Comparison of ENCODE assay signal across 8 mouse cellular contexts in the genomic region with DNA sequence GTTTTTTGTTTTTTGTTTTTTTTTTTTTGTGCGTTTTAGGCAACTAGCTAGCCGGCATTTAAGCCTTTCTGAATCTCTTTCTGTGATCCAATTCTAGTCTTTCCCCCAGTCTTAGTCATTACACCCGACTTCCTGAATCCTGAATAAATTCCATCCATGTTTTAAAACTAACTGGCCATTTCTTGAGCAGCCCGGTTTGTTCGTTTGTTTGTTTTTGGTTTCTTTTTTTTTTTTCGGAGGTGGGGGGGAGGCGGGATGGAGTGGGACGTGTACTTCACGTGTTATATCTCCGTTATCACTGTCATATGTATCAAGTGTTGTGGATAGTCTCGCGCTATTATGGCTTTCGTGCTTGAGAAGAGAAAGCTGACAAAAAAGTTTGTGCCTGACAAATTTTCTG. TPM values are rescaled to one million over a fixed set of nuclear protein-coding genes. Genes with fewer than 3 reads are reported as not detected.
A peak's percentile ranks its signal among the peaks of the same experiment; 100 is the strongest.
DNase-seq lines count a peak whose midpoint lies in the region; ATAC-seq and TF ChIP-seq lines count a peak whose summit lies in the region.

No protein-coding gene starts in this region.

- peak overlapping the region; percentile 49 for H3K4me2 ChIP-seq in kidney, embryonic 16.5 days (replicated peaks; ENCODE audit: low read depth, low read length)
- H3K4me2 ChIP-seq in heart, postnatal 0 days (ENCODE audit: low read depth, low read length): peak overlapping the region; percentile 69

- no peak for TF ChIP-seq CTCF in heart, postnatal 0 days (IDR thresholded peaks at IDR 0.05; ENCODE audit: low read depth)

- H3K27me3 ChIP-seq in kidney, embryonic 16.5 days (ENCODE audit: insufficient read depth, low read length): no peaks in the 10 kb centered on the region
- H3K27me3 ChIP-seq in heart, postnatal 0 days (ENCODE audit: control insufficient read depth, insufficient read depth, low read length): no peaks in the 10 kb centered on the region

- no peaks in the 10 kb centered on the region for H3K36me3 ChIP-seq in kidney, embryonic 16.5 days (ENCODE audit: insufficient read depth, low read length)
- H3K36me3 ChIP-seq in heart, postnatal 0 days (replicated peaks; ENCODE audit: control insufficient read depth, insufficient read depth, low read length): no peaks in the 10 kb centered on the region

- H3K27ac ChIP-seq in kidney, embryonic 16.5 days (ENCODE audit: low read length): peak overlapping the region; percentile 30; the same call in 1 of the 2 replicates
- peak overlapping the region; percentile 81 for H3K27ac ChIP-seq in heart, postnatal 0 days (ENCODE audit: low read depth)

- no peak for ATAC-seq in kidney, embryonic 16.5 days (ENCODE audit: low FRiP score, low TSS enrichment)
- 0 out of 2 replicates have a peak, but pooled peaks have one; percentile 15 for ATAC-seq in heart, postnatal 0 days (ENCODE audit: insufficient read depth, low read depth)

- H3K4me1 ChIP-seq in kidney, embryonic 16.5 days (ENCODE audit: insufficient read depth, low read length): peaks cover 3% of the 10 kb centered on the region; the same call in 1 of the 2 replicates
- no peaks in the 10 kb centered on the region for H3K4me1 ChIP-seq in heart, postnatal 0 days (ENCODE audit: control insufficient read depth, insufficient read depth)

- DNase-seq in kidney, postnatal 25 days: no peak
- peak; percentile 67 for DNase-seq in Muller cell, postnatal 12 days (ENCODE audit: inconsistent ontology term)
- no peak for DNase-seq in heart, postnatal 0 days (ENCODE audit: low spot score)
- DNase-seq in lung, postnatal 25 days (ENCODE audit: low spot score): peak; percentile 10
- DNase-seq in urinary bladder, postnatal 4 days (ENCODE audit: low spot score in 2 of 2): no peak
- DNase-seq in right cerebral cortex, postnatal 4 days: no peak
- DNase-seq in thymus, postnatal 36 days: no peak

- peak overlapping the region; percentile 56 for H3K9ac ChIP-seq in kidney, embryonic 16.5 days (replicated peaks; ENCODE audit: low read length)
- H3K9ac ChIP-seq in heart, postnatal 0 days (replicated peaks; ENCODE audit: low read depth, low read length): peak overlapping the region; percentile 75

- 21% methylated on average over 13 of the region's 13 CpGs for WGBS in kidney, embryonic 16.5 days
- 18% methylated on average over 13 of the region's 13 CpGs for WGBS in heart, postnatal 0 days

- H3K9me3 ChIP-seq in kidney, embryonic 16.5 days (ENCODE audit: low read length): no peaks in the 10 kb centered on the region
- H3K9me3 ChIP-seq in heart, postnatal 0 days (replicated peaks; ENCODE audit: control insufficient read depth, low read length): no peaks in the 10 kb centered on the region

- no peak for TF ChIP-seq EP300 in heart, postnatal 0 days (IDR thresholded peaks at IDR 0.05; ENCODE audit: low read depth)

- peak overlapping the region; percentile 63 for H3K4me3 ChIP-seq in kidney, embryonic 16.5 days (ENCODE audit: low read length)
- peak overlapping the region; percentile 64 for H3K4me3 ChIP-seq in heart, postnatal 0 days (ENCODE audit: low read depth, low read length)

RNA-seq across cellular contexts. Expression of a gene that starts 0.5 kb away (rescaled TPM):
- 105 and 106 TPM in 2 replicates for polyA plus RNA-seq in kidney, embryonic 16.5 days (2015; fragmentation: Nextera tagmentation; extraction: Ambion mirVana)
- 19.2 and 47.7 TPM in 2 replicates for total RNA-seq in heart, postnatal 0 days (2014; rRNA removed; ENCODE audit: low replicate concordance)
- polyA plus RNA-seq in heart, postnatal 0 days (2015; fragmentation: Nextera tagmentation; extraction: Ambion mirVana): 120 and 127 TPM in 2 replicates

RNA-seq across cellular contexts. Expression of a gene that starts 5.3 kb away (rescaled TPM):
- polyA plus RNA-seq in kidney, embryonic 16.5 days (2015; fragmentation: Nextera tagmentation; extraction: Ambion mirVana): 2.3 TPM in 2 replicates
- 2.7 and 5.6 TPM in 2 replicates for total RNA-seq in heart, postnatal 0 days (2014; rRNA removed; ENCODE audit: low replicate concordance)
- polyA plus RNA-seq in heart, postnatal 0 days (2015; fragmentation: Nextera tagmentation; extraction: Ambion mirVana): 4.3 and 4.4 TPM in 2 replicates

RNA-seq across cellular contexts. Expression of a gene that starts 50.9 kb away (rescaled TPM):
- polyA plus RNA-seq in kidney, embryonic 16.5 days (2015; fragmentation: Nextera tagmentation; extraction: Ambion mirVana): 5.1 and 5.8 TPM in 2 replicates
- total RNA-seq in heart, postnatal 0 days (2014; rRNA removed; ENCODE audit: low replicate concordance): 12.3 and 13.0 TPM in 2 replicates
- 4.1 and 4.6 TPM in 2 replicates for polyA plus RNA-seq in heart, postnatal 0 days (2015; fragmentation: Nextera tagmentation; extraction: Ambion mirVana)

Comparison
In these comparisons a context has a peak if more than half of its experiments do, and no peak if none do; other contexts are left out.
1. DNase-seq: peak in Muller cell, postnatal 12 days (single experiment) and lung, postnatal 25 days (single experiment); none in kidney, postnatal 25 days (0 of 2), heart, postnatal 0 days (single experiment), urinary bladder, postnatal 4 days (0 of 2), right cerebral cortex, postnatal 4 days (single experiment) and thymus, postnatal 36 days (0 of 2).